Mouse (Mus musculus): Measurements from ENCODE around the gene Fosb. TPM values are rescaled to one million over a fixed set of nuclear protein-coding genes. Genes with fewer than 3 reads are reported as not detected.
"Not testable (repeated sequence)": the region's sequence is repeated elsewhere in the genome, so short reads cannot be mapped to it uniquely, and the experiment has no call there.

Fosb gene
- polyA plus RNA-seq, 1 experiment from 2014 or later = not detected

DNA sequence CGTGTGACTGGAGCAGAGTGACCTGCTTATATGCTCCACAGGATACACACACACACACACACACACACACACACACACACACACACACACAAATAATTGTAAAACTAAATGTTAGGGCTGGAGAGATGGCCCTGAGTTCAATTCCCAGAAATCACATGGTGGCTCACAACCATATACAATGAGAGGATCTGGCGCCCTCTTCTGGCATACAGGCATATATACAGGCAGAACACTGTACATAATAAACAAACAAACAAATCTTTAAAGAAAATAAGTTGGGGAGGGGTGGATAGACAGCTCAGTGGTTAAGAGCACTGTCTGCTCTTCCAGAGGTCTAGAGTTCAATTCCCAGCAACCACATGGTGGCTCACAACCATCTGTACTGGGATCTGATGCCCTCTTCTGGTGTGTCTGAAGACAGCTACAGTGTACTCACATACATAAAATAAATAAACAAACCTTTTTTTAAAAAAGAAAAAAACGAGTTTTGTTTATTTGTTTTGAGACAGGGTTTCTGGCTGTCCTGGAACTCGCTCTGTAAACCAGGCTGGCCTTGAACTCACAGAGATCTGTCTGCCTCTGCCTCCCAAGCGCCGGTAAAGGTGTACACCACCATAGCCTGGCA is 28.1 kb downstream of the Fosb start:
- not testable (repeated sequence) for H3K9me3 ChIP-seq (replicated peaks; ENCODE audit: control insufficient read depth, low read length); H3K36me3 ChIP-seq (replicated peaks; ENCODE audit: control insufficient read depth, insufficient read depth, low read depth, low read length); H3K27ac ChIP-seq (replicated peaks; ENCODE audit: low read depth, low read length); H3K9ac ChIP-seq (replicated peaks; ENCODE audit: low read length); H3K4me2 ChIP-seq (ENCODE audit: low read depth, low read length); ATAC-seq (replicated peaks; ENCODE audit: insufficient number of reproducible peaks, low FRiP score, low TSS enrichment, low read depth); H3K4me1 ChIP-seq (ENCODE audit: control insufficient read depth, insufficient read depth, low read length)
- WGBS = 31% methylated on average over 6 of the region's 6 CpGs
- DNase-seq (ENCODE audit: low spot score) = peak; percentile 48
- Histone ChIP-seq H3K4me3 (ENCODE audit: low read depth, low read length) (peak overlapping the region; percentile 55; the same call in 1 of the 2 replicates), H3K27me3 (ENCODE audit: control insufficient read depth, insufficient read depth, low read length) (peaks cover 31% of the 10 kb centered on the region)

GRCm38 (mm10) chr7:19279581-19280114 is 30.2 kb downstream of the Fosb start, which contains the start of gene Ppm1n:
TSS of gene Ppm1n (minus strand) at chr7:19280064.
- H3K4me1 ChIP-seq (ENCODE audit: control insufficient read depth, insufficient read depth, low read length) = peaks cover 9% of the 10 kb centered on the region; the same call in 1 of the 2 replicates
- H3K27ac ChIP-seq (replicated peaks; ENCODE audit: low read depth, low read length) = no peak within 1 kb of the TSS
- DNase-seq (ENCODE audit: low spot score) (no peak), ATAC-seq (replicated peaks; ENCODE audit: insufficient number of reproducible peaks, low FRiP score, low TSS enrichment, low read depth) (no peak)
- H3K9me3 ChIP-seq (replicated peaks; ENCODE audit: control insufficient read depth, low read length) = no peaks in the 10 kb centered on the region
- peak within 1 kb of the TSS; percentile 28; the same call in 1 of the 2 replicates for H3K9ac ChIP-seq (replicated peaks; ENCODE audit: low read length)
- H3K4me2 ChIP-seq (ENCODE audit: low read depth, low read length) = peak within 1 kb of the TSS; percentile 33
- peaks cover 31% of the 10 kb centered on the region for H3K27me3 ChIP-seq (ENCODE audit: control insufficient read depth, insufficient read depth, low read length)
- under 1% methylated on average over 42 of the region's 46 CpGs for WGBS
- H3K36me3 ChIP-seq (replicated peaks; ENCODE audit: control insufficient read depth, insufficient read depth, low read depth, low read length) = no peaks in the 10 kb centered on the region
- peak within 1 kb of the TSS; percentile 17 for H3K4me3 ChIP-seq (ENCODE audit: low read depth, low read length)

DNA sequence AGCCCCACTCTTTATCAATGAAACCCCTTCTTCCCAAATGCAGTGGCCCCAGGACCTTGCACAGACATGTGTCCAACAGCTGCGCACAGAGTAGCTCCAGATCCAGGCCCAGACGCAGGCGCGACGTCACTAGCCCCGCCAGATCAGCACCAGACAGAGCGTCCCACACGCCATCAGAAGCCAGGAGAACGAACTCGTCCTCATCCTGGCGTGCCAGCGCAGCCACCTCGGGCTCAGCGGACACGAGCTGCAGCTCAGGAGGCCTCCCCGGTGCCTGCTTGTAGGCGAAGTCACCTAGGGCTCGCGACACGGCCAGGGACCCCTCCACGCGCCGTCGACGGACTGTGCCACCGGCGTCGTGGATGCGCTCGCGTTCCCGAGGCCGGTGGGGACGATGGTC is 30.8 kb downstream of the Fosb start:
- DNase-seq (ENCODE audit: low spot score) = no peak
- no peaks in the 10 kb centered on the region for H3K9me3 ChIP-seq (replicated peaks; ENCODE audit: control insufficient read depth, low read length)
- ATAC-seq (replicated peaks; ENCODE audit: insufficient number of reproducible peaks, low FRiP score, low TSS enrichment, low read depth) = no peak
- no peaks in the 10 kb centered on the region for H3K36me3 ChIP-seq (replicated peaks; ENCODE audit: control insufficient read depth, insufficient read depth, low read depth, low read length)
- H3K27me3 ChIP-seq (ENCODE audit: control insufficient read depth, insufficient read depth, low read length) = peaks cover 31% of the 10 kb centered on the region
- H3K4me2 ChIP-seq (ENCODE audit: low read depth, low read length) = peak overlapping the region; percentile 33
- peak overlapping the region; percentile 17 for H3K4me3 ChIP-seq (ENCODE audit: low read depth, low read length)
- H3K4me1 ChIP-seq (ENCODE audit: control insufficient read depth, insufficient read depth, low read length) = peaks cover 9% of the 10 kb centered on the region; the same call in 1 of the 2 replicates
- 4% methylated on average over 34 of the region's 34 CpGs for WGBS
- no peak overlapping the region for H3K9ac ChIP-seq (replicated peaks; ENCODE audit: low read length)
- no peak overlapping the region for H3K27ac ChIP-seq (replicated peaks; ENCODE audit: low read depth, low read length)

DNA sequence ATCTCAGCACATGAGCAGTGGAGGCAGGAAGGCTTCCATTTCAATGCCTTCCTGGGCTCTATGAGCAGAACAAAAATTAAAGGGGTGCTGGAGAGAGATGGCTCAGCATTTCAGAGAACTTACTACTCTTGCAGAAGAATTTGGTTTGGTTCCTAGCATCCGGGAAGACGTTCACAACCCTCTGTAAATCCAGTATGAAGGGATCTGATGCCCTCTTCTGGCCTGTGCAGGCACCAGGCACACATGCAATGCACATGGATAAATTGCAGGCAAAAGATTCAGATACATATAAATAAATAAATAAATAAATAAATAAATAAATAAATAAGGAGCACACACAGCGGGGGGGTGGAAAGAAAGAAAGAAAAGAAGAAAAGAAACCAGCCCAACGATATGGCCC is 33.6 kb downstream of the Fosb start:
- Histone ChIP-seq H3K27me3 (ENCODE audit: control insufficient read depth, insufficient read depth, low read length) (peaks cover 31% of the 10 kb centered on the region), H3K4me1 (ENCODE audit: control insufficient read depth, insufficient read depth, low read length) (peaks cover 9% of the 10 kb centered on the region; the same call in 1 of the 2 replicates), H3K9ac (replicated peaks; ENCODE audit: low read length) (no peak overlapping the region), H3K9me3 (replicated peaks; ENCODE audit: control insufficient read depth, low read length) (no peaks in the 10 kb centered on the region), H3K4me3 (ENCODE audit: low read depth, low read length) (no peak overlapping the region), H3K36me3 (replicated peaks; ENCODE audit: control insufficient read depth, insufficient read depth, low read depth, low read length) (no peaks in the 10 kb centered on the region), H3K27ac (replicated peaks; ENCODE audit: low read depth, low read length) (no peak overlapping the region), H3K4me2 (ENCODE audit: low read depth, low read length) (no peak overlapping the region)
- ATAC-seq (replicated peaks; ENCODE audit: insufficient number of reproducible peaks, low FRiP score, low TSS enrichment, low read depth) (no peak), DNase-seq (ENCODE audit: low spot score) (no peak)
- 51% methylated on average over 4 of the region's 4 CpGs for WGBS

DNA sequence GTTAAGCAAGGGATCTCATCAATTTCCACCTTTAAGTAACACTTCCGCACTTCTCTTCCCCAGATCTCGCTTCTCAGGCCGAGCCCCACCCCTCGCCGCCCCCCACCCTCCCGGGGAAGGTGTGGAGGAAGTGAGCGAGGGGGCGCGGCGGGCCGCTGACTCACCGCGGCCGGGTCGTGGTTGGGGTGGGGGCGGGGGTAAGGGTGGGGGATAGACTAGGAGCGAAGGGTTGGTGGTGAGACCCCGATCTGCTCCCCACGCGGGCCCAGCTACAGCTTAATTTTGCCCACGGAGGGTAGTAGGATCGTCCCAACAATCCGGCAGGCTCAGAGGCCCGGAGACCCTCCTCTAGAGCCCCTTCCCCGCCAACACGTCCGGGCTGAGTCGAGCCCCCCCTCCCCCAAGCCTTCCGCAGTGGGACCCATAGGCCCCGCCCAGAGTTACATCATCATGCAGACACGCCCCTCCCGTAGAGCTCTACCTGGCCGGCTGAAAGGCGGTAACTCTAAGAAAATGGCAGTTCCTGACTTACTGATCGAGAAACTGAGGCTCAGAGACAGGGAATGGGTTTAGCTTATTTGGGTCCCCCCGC is 37.6 kb downstream of the Fosb start:
- no peaks in the 10 kb centered on the region for H3K36me3 ChIP-seq (replicated peaks; ENCODE audit: control insufficient read depth, insufficient read depth, low read depth, low read length)
- H3K27me3 ChIP-seq (ENCODE audit: control insufficient read depth, insufficient read depth, low read length) = no peaks in the 10 kb centered on the region
- DNase-seq (ENCODE audit: low spot score) (peak; percentile 89), ATAC-seq (replicated peaks; ENCODE audit: insufficient number of reproducible peaks, low FRiP score, low TSS enrichment, low read depth) (peak; percentile 58)
- peaks cover 9% of the 10 kb centered on the region for H3K4me1 ChIP-seq (ENCODE audit: control insufficient read depth, insufficient read depth, low read length)
- peak overlapping the region; percentile 98 for H3K4me2 ChIP-seq (ENCODE audit: low read depth, low read length)
- under 1% methylated on average over 36 of the region's 36 CpGs for WGBS
- no peaks in the 10 kb centered on the region for H3K9me3 ChIP-seq (replicated peaks; ENCODE audit: control insufficient read depth, low read length)
- peak overlapping the region; percentile 87 for H3K9ac ChIP-seq (replicated peaks; ENCODE audit: low read length)
- H3K27ac ChIP-seq (replicated peaks; ENCODE audit: low read depth, low read length) = peak overlapping the region; percentile 83
- peak overlapping the region; percentile 96 for H3K4me3 ChIP-seq (ENCODE audit: low read depth, low read length)

GRCm38 (mm10) chr7:19271238-19272172 is 38.3 kb downstream of the Fosb start, which contains the start of gene Vasp:
TSS of gene Vasp (minus strand) at chr7:19271817.
- Histone ChIP-seq H3K9ac (replicated peaks; ENCODE audit: low read length) (peak within 1 kb of the TSS; percentile 87), H3K27ac (replicated peaks; ENCODE audit: low read depth, low read length) (peak within 1 kb of the TSS; percentile 83), H3K4me3 (ENCODE audit: low read depth, low read length) (peak within 1 kb of the TSS; percentile 96), H3K9me3 (replicated peaks; ENCODE audit: control insufficient read depth, low read length) (no peaks in the 10 kb centered on the region), H3K4me1 (ENCODE audit: control insufficient read depth, insufficient read depth, low read length) (peaks cover 9% of the 10 kb centered on the region), H3K27me3 (ENCODE audit: control insufficient read depth, insufficient read depth, low read length) (no peaks in the 10 kb centered on the region), H3K4me2 (ENCODE audit: low read depth, low read length) (peak within 1 kb of the TSS; percentile 98), H3K36me3 (replicated peaks; ENCODE audit: control insufficient read depth, insufficient read depth, low read depth, low read length) (no peaks in the 10 kb centered on the region)
- DNase-seq (ENCODE audit: low spot score) (peak; percentile 94), ATAC-seq (replicated peaks; ENCODE audit: insufficient number of reproducible peaks, low FRiP score, low TSS enrichment, low read depth) (peak; percentile 42)
- 0% methylated on average over 60 of the region's 62 CpGs for WGBS

- no peaks in the 10 kb centered on the region for H3K36me3 ChIP-seq (replicated peaks; ENCODE audit: control insufficient read depth, insufficient read depth, low read depth, low read length)
- H3K27ac ChIP-seq (replicated peaks; ENCODE audit: low read depth, low read length) = peak overlapping the region; percentile 83; the same call in 1 of the 2 replicates
- no peaks in the 10 kb centered on the region for H3K27me3 ChIP-seq (ENCODE audit: control insufficient read depth, insufficient read depth, low read length)
- no peak for ATAC-seq (replicated peaks; ENCODE audit: insufficient number of reproducible peaks, low FRiP score, low TSS enrichment, low read depth)
- peak; percentile 31 for DNase-seq (ENCODE audit: low spot score)
- H3K9ac ChIP-seq (replicated peaks; ENCODE audit: low read length) = peak overlapping the region; percentile 87
- peak overlapping the region; percentile 98 for H3K4me2 ChIP-seq (ENCODE audit: low read depth, low read length)
- H3K9me3 ChIP-seq (replicated peaks; ENCODE audit: control insufficient read depth, low read length) = no peaks in the 10 kb centered on the region
- WGBS = 0% methylated on average over 19 of the region's 21 CpGs
- peak overlapping the region; percentile 96 for H3K4me3 ChIP-seq (ENCODE audit: low read depth, low read length)
- H3K4me1 ChIP-seq (ENCODE audit: control insufficient read depth, insufficient read depth, low read length) = peaks cover 9% of the 10 kb centered on the region
Measured at GRCm38 (mm10) chr7:19270509-19271237, 39.2 kb downstream of the Fosb start.

Measured in embryonic facial prominence, embryonic 11.5 days (tissue).